Mouse (Mus musculus) left cerebral cortex, postnatal 14 days (tissue): ENCODE results near the gene Rab3gap2. TPM values are rescaled to one million over a fixed set of nuclear protein-coding genes. Genes with fewer than 3 reads are reported as not detected.
A peak's percentile ranks its signal among the peaks of the same experiment; 100 is the strongest.

ENCODE experiments used
- DNase-seq, 2 experiments: peaks; one replicate each; pipeline ENCODE4 v3.0.0; 2021 to 2022; ENCODE audit warnings: low spot score in 2 of 2, mixed read lengths in 1 of 2
- intact Hi-C: fragments of 180-260 bp; cut with DNase I; formaldehyde crosslinking; loops from one replicate; pipeline ENCODE4 v1.15.1; 2025
- total RNA-seq, 2 experiments: library from RNA; stranded (reverse); gene quantifications; 2 replicates each; pipeline ENCODE4 v1.2.3; 2021

Rab3gap2 gene
- total RNA-seq, 2 experiments from 2014 or later = 65.2 to 71.2 TPM

DNA sequence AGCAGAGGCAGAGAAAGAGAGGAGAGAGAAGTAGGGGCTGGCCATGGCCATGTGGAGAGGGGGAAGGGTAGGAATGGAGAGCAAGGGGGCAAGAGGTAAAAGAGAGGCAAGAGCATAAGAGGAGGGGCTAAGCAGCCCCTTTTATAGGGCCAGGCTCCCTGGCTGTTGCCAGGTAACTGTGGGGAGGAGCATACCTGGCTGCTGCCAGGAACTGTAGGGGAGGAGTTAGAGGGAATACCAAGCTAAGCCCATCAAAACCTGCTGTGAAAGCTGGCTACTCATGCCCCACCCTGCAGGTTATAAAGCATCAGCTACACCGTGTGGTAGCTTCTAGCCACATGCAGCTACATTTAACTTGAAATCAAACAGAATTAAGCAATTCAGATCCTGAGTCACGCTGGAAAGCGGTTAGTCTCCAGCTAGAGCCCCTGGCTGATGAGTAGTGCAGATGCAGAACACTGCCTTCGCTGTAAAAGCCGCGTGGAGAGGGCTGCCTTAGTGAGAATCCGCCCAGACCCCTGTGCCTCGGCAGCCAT is 5.8 kb downstream of the Rab3gap2 start:
- intact Hi-C loops = no loop called here
- peak in 1 of 2 experiments; percentile 42 for DNase-seq

DNA sequence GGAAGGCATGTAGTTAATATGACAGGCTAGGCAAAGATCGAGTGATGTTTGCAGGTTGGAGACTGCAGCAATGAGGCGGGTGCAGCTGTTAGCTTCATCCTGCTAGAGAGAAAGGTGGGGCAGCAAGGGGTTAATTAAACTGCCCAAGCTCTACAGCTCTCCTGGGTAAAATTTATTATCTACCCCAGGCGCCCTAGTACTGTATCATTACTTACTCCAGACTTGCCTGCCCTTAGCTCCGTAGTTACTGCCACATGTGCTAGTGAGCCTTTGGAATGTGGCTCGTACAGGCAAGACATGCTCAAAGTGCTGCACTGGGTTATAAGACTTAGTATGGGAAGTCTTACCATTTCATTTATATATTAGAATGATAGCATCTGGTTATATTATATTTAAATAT is 12.4 kb downstream of the Rab3gap2 start:
- DNase-seq = no peak
- intact Hi-C loops = no loop called here

DNA sequence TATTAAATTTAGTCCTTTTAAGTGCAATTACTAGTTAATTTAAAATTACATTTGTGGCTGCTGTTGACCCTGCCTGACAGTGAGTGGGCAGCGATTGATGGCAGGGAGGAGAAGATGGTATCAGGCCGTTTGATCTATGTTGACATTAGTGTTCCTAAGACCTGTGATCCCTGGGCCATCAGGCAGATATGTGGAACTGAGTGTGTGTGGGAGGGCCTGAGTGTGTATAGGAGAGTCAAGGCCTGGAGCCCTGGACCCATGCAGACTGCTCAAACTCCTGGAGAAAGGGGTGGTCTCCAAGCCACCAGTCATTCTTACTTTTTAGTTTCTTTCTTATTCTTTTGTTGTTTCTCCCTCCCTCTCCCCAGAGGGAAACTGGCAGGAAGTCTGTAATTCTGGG is 12.8 kb downstream of the Rab3gap2 start:
- intact Hi-C loops = no loop called here
- no peak for DNase-seq

DNA sequence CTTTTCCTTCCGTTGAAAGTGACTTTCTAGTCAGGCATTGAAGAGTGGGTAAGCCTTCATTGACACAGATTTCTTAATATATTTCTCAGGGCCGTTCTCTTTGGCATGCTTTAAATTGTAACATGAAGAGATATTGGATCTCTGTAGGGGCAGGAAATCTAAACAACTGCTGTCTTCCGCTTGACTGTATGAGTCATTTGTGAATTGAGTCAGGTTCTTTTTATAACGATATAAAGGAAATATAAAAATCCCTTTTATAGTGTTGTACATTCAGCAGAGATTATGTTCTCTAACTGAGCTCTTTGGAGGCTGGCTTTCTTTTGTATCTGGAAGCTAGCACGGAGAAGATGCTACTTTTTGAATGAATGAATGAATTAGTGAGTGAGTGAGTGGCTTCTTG is 14.0 kb downstream of the Rab3gap2 start:
- DNase-seq = no peak

DNA sequence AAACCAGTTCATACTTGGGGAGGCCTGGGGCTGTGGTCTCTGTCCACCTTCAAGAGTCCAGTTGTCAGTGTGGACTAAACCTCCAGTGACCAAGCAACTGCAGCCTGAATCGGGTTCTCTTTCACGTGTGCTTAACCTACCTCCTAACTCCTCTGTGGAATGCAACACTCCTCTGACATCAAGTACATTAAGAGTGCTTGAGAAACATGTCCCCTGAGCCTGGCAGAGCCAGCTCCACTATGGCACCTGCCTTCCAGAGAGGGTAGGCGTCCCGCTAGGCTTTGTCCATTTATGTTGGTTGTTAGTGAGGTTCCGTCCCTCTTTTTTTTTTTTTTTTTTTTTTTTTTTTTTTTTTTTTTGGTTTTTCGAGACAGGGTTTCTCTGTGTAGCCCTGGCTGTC is 23.0 kb downstream of the Rab3gap2 start:
- DNase-seq = no peak

More for the DNA sequence above, 14.0 kb downstream of the Rab3gap2 start:
- intact Hi-C loops = no loop called here

DNA sequence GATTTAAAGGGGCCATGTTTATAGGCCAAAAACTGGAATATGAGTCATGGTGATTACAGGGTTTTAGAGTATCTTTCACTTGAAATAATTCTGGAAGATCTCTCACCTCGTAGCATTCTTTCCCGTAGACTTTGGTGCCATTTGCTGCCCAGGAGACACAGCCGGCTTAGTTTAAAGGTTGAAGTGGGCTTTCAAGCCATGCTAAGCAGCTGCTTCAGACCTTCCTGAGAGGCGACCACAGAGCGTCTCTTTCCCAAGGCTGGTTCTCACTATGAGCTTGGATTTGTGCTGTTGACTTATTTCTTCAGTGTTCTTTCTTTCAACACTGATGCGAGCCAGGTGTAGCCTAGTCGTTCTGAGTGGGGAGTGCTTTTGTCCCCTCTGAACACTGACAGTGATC is 23.8 kb downstream of the Rab3gap2 start:
- intact Hi-C loops = no loop called here
- no peak for DNase-seq

More for the DNA sequence above, 23.0 kb downstream of the Rab3gap2 start:
- intact Hi-C loops = no loop called here

DNA sequence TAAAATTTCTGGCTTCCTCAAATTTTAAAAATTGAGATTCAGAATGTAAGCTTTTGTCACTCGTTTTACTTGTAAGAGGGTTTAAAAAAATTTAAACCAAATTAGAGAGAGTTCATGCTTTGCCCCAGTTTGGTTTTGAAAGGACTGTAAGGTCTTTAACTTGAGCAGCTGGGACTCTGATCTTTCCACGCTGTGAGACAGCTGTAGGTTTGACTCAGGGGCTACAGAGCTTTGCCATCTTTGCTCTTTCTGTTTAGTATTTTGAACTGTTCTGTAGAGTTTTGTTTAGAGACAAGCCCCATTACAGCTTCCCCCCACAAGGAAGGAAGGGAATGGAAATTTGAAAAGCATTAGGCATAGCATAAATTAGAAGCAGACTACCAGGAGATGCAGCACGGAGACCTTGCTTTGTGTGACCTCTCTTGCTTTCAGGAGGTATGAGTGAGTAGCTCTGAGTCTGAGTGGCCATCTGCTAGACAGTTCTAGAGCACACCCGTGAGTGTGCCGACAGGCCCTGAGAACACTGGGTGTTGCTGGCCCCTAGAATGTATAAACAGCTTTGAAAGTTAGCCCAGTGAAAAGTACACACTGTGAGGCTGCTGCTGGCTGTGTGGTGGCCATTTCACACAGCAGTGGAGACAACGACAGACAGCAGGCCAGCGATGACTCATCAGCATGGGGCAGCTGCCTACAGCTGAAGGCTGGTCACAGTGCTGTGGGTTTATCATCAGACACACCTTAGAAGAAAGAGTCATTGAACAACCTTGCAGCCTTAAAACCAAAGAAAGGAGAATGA is 25.7 kb downstream of the Rab3gap2 start:
- peak; percentile 23 to 41 for DNase-seq
- intact Hi-C loops = no loop called here

DNA sequence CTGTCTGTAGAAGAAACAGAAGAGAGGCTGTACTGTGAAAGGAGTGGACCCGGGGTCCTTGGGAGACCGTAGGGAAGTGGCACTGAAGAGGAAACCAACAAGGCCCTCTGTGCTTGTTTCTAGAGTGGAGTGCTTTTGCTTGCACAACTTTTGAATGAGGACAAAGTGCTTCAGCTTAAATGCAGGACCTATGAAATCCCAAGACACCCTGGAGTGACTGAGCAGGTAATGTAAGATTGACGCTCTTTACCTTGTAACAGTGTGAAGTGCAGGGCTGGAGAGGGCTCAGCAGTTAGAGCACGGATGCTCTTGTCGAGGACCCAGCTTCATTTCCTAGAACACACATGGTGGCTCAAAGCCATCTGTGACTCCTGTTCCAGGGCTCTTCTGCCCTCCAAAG is 31.9 kb downstream of the Rab3gap2 start:
- intact Hi-C loops = no loop called here
- DNase-seq = no peak

DNA sequence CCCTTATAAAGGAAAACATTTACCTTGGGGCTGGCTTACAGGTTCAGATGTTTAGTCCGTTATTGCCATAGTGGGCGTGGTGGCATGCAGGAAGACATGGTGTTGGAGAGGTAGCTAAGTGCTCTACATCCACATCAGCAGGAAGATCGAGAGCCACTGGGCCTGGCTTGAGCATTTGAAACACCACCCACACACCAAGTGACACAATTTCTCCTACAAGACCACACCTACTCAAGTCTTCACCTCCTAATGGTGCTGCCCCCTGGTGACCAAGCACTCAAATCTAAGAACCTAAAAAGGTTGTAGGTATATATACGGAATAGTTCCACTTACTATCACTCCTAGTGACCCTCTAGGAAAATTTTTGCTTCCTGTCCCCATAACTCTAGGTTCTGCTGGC is 32.6 kb downstream of the Rab3gap2 start:
- DNase-seq = no peak
- intact Hi-C loops = no loop called here

DNA sequence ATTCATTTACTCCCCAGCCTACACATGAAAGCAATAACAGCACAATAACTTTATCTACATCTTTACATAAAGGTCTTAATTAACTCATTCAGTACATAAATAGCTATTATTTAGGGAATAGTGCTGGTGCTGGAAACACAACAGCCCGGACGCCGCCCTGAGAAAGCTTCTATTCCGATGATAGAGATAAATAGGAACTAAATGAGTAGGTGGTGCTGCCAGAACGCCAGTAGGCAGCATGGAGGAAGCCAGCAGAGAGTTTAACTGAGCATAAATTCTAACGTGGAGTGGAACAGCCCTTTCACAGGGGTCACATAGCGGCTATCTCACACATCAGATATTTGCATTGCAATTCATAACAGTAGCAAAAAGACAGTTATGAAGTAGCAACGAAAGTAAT is 39.1 kb downstream of the Rab3gap2 start:
- intact Hi-C loops = no loop called here
- no peak for DNase-seq

DNA sequence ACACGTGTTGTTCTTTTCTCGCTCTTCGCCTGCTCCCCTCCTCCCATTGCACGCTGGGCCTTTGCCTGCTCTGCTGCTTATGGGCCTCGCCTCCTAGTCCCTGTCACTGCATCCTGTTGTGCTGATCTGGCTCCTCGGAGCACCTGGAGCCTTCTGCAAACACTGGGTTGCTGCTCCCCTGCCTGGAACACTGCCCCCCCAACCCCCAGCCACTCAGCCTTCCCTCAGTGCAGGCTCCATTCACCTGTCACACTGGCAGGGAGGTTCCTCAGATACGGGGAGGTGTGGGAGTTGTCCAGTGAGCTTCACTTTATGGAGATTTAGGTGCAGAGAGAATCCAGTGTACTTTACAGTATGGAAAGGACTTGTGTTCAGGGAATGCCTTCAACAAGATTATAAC is 41.5 kb downstream of the Rab3gap2 start:
- DNase-seq = no peak
- intact Hi-C loops = no loop called here

DNA sequence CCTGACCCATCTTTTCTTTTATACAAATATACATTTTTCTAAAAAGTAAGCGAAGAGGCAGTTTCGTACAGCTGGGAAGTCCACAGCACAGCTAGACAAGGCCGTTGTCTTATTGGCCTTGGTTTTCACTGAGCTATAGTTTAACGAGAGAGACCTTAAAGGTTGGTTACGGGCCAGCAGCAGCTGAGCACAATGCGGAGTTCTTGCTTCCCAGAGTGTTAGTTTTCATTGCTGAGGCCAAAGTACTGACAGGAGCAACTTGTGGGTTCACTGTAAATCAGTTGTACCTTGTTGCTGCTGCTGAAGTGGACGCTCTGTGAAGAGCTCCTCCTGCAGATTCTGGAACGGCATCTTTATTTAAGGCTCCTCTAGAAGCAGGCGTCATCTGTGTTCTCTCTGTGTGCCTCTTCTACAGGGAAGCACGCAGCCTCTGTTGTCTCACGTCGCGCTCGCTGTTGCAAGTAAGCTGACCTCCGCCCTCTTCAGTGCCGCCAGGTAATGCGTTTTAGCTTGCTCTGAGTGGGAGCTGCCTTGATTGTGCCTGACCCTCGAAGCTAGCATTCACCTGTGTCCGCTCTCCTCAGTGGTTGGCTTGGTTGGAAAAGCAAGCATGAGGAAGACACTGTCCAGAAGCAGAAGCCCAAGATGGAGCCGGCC is 43.6 kb downstream of the Rab3gap2 start:
- intact Hi-C loops = no loop called here
- DNase-seq = no peak

DNA sequence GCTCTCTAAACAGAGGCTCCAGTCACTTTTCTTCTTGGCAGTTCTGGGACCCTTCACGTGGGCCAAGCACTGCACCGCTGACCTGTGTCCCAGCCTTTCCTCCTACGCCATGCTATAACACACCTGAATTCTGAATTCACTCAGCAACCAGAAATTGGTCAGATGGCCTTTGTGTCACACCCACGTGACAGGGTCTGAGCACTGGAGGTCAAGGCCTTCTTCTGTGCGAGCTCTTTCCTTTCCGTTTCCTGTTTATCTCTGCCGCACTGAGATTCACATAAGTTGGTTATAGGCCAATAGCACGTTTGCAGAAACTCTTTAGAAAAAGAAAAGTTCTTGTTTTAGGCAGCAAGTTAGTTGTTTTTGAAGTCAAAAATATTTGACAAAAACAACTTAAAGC is 44.8 kb downstream of the Rab3gap2 start:
- no peak for DNase-seq
- intact Hi-C loops = no loop called here

DNA sequence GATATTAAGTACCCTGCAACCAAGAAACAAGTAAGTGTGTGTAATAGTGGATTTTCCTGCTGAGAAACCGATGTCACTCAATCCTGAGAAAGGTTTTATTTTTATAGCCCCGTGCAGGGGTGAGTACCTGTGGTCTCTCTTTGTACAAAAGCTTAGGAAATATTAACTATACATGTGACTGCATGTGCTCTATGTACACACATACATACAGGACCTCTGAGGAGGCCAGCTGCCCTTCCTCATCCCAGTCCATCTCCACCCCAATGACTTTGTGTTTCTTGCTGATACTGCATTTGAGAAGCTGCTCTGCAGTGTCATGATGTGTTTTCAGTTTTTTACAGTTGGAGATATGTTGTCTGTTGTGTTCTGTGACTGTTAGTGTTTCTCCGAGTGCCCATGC is 48.4 kb downstream of the Rab3gap2 start:
- intact Hi-C loops = no loop called here
- DNase-seq = no peak

DNA sequence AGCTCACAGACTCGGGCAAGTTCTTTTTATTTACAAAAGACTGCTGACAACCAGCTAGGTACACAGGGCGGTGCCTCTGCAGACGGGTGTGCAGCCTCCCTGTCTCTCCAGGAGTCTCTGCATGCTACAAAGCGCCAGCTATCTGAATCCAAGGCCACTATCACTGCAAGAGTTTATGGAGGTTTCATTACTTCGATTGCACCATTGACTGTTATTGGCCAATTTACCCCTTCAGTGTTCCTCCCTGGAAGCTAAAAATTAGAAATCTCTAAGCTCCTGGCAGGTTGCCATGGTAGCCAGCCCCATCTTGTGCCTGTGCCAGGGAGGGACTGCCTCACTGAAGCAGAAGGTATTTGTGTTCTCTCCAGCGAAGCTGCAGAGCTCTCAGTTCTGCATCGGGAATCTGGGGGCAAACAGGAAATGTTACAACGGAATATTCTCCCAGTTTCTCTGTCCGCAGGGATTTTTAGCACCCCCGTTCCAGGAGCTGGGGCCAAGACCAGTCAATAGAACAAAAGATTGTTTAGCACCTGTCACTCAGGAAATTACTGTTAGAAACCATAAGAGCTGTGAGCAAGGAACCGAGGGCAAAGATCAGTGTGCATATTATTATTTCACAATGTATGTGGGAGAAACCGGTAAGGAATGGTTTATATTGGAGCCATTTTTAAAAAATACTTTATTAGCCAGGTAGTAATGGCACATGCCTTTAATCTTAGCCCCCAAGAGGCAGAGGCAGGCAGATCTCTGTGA is 49.4 kb downstream of the Rab3gap2 start:
- intact Hi-C loops = no loop called here
- DNase-seq = peak; percentile 81

DNA sequence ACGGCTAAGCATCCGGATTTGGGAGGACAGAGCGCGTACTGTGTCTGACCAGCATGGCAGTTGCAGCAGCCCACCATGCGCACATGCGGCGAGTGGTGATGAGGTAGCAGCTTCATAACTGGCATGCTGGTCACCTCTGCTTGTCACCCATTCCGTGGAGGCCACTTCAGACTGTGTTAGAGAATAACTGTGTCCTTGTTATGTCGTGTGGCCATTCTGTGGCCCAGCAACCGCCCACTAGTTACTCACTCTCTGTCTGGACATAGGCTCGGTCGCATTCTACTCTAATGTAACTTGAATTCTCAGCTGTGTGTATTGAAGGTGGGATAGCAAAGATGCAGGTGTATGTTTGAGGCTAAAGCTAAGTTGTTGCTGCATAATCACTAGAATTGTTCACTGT is 51.4 kb downstream of the Rab3gap2 start:
- intact Hi-C loops = no loop called here

DNA sequence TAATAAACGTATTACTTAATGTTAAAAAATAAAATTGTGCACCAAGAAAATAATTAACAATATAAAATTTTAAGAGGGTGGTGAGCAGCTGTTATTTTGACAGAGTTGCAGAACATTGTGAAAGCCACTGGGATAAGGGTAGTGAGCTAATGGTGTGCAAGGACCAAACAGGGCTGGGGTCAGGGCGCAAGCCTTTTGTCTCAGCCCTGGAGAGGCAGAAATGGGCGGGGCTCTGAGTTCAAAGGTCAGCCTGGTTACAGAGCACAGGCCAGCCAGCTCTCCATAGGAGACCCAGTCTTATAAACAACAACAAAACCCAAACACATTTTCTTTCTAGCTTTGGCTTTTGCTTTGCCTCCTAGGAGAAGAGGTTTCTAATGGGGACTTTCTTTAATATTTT is 52.8 kb downstream of the Rab3gap2 start:
- DNase-seq = no peak
- intact Hi-C loops = no loop called here

More for the DNA sequence above, 51.4 kb downstream of the Rab3gap2 start:
- no peak for DNase-seq

DNA sequence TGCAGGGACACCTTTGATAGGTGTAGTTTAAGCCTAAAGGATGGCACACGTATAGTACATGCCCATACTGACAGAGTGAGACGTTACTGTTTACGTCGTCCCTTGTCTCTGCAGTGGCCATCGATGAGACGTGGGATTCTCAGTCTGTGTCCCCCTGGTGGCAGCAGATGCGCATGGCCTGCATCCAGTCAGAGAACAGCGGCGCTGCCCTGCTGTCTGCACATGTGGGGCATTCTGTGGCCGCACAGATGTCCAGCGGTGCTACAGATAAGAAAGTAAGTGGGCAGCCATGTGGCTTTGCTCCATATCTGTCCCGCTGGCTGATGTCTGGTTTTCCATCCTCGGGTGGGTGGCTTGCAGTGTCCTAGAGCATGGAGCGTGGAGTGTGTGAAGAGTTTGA is 58.6 kb downstream of the Rab3gap2 start:
- intact Hi-C loops = no loop called here
- DNase-seq = peak; percentile 34 to 40

DNA sequence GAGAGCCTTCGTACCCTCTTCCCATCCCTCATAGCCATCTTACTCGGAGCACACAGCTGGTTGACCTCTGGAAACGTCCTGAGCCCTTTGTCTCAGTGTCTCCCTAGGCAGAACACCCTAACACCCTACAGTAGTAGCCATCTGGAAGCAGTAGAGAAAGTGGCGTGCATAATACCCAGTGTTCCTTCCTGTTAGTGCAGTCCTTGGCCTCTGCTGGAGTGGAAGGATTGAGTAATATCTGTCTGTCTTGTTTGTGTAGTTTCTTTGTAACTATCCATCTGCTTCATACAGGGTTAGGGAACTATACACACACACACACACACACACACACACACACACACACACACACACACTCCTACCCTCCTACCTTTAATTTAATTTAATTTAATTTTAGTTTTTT is 64.8 kb downstream of the Rab3gap2 start:
- no peak for DNase-seq
- intact Hi-C loops = no loop called here

DNA sequence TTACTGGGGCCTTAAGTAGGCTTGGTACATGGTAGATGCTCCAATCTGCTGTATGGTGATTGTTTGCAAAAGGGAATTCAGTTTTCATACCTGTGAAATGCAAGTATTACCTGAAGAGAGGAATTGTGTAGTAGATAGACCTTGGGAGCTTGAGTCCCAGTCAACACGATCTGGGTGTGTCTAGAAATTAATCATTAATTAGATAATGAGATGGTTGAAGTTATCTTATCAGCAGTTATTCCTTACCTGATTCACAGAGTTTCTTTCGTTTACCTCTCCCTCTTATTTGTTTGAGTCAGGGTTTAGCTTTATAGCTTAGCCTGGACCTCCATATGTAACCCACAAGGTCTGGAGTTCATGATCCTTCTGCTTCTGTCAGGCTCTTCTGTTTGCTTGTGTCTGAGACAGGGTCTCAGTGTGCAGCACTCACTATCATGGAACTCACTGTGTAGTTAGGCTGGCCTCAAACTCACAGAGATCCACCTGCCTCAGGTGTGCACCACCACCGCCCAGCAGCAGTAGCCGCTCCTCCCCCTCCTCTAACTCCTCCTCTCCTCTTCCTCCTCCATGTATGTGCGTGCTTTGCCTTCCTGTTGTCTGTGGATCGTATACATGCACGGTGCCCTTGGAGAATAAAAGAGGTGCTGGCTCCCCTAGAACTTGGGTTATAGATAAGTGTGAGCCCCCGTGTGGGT is 66.6 kb downstream of the Rab3gap2 start:
- intact Hi-C loops = no loop called here

More for the DNA sequence above, 66.6 kb downstream of the Rab3gap2 start:
- DNase-seq = no peak
